Mouse (Mus musculus) frontal cortex, postnatal 10 days (tissue): ENCODE results near the gene Stac3.

ENCODE experiments used
- DNase-seq, 2 experiments: peaks; one replicate each; pipeline ENCODE4 v3.0.0; 2022; ENCODE audit warnings: low spot score in 2 of 2, mixed read lengths in 1 of 2

Stac3 gene

GRCm38 (mm10) chr10:127509051-127509836 is 7.8 kb downstream of the Stac3 start:
- peak; percentile 79 to 86 for DNase-seq

DNA sequence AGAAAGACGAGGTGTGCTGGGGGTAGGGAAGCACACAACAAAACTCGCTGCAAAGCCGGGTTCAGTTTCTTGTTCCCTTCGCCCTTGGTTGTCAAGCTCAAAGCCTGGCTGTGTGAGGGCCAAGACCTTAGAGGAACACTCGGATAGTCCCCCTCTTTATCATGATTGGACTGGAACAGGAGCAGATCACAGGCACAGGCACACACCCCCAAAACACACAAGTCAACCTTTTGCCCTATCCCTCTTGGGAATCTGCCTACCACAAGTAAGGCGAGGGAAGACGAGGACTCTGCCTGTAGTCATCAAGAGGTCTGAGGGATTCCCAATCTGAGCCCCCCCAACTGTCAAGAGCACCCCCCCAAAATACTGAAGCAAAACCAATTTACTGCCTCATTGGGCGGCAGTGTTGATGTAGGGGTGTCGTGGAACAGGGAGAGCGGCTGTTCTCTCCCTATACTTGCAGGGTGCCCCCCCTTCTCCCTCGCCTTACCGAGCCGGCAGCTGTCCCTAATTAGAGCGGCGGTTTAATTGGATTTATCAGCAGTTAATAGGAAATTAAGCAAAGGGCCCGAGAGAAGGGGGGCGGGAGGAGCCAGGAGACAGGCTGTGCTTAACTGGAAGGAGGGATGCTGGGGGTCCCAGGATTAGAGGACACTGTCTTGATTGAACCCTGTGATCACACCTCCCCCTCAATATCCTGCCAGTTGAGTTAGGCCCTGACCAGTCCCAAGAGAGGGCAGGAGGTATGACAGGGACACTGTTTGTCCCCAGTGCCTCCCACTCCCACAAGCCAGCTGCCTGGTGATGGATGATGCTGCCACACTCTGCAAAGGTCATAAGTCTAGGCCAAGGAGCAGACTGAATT is 8.6 kb downstream of the Stac3 start:
- DNase-seq, result no peak

DNA sequence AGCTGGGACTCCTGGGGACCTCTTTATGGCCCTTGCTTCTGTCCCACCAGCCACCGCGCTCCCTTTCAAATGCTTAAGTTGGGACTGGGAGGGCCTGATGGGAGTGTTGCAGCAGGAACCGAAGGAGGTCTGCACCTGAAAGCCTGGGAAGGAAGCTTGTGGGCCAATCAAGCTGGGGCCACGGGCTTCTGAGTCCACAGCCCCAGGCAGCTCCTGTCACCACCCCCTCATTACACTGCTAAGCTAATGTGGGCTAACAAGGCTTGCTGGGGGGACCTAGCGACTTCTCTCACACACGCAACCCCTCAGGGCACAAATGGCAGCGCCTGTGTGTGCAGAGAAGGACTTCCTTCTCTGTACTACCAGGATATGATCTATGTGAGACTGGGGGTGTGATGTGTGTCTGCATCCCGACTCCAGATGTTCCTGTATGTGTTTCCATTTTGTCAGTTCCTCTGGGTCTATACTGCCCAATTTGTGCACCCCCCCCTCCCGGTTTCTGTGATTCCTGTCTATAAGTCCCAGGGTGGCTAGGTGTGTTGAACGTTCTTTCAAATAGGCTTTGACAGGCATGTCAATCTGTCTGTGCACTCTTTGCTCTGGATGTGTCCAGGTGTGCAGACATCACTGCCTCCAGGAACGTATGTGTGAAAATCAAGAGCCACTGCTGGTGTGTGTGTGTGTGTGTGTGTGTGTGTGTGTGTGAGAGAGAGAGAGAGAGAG is 9.6 kb downstream of the Stac3 start:
- DNase-seq, result no peak

DNA sequence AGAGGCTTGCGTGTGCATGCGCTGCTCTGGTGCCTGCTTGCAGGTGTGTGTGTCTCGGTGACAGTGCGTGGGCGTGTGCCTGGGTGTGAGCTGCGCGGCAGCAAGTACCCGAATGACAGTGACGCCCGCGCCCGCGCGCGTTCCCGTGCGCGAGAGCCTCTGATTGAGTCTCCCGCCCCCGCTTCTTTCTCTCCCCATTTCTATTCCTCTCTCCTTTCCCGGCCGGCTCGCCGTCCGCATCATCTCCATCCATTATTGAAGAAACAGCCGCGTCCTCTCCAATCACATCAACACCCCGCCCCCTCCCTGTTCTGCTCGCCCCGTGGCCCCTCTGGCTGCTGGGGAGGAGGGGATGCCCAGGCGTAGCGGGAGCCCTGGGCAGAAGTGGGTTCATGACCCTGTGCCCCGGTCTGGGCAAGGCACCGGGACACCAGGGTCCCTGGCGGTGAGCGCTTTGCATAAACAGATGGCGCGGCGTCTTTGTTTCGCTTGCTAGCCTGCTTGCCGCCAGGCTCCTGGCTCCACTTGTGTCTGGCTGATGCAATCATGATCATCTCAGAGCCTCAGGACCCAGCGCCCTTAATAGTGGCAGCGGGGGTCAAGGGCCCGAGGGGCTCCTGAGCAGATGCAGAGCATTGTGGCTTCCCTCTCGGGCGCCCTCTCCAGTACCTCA is 10.3 kb downstream of the Stac3 start:
- DNase-seq, result peak; percentile 82 to 89

GRCm38 (mm10) chr10:127512307-127512666 is 10.8 kb downstream of the Stac3 start:
- no peak for DNase-seq

- DNase-seq, result peak; percentile 82 to 94
Observed at GRCm38 (mm10) chr10:127512813-127513212, 11.3 kb downstream of the Stac3 start.

- no peak for DNase-seq
Observed at GRCm38 (mm10) chr10:127513501-127514091, 12.1 kb downstream of the Stac3 start.

- no peak for DNase-seq
Observed at GRCm38 (mm10) chr10:127514111-127514698, 12.7 kb downstream of the Stac3 start.

DNA sequence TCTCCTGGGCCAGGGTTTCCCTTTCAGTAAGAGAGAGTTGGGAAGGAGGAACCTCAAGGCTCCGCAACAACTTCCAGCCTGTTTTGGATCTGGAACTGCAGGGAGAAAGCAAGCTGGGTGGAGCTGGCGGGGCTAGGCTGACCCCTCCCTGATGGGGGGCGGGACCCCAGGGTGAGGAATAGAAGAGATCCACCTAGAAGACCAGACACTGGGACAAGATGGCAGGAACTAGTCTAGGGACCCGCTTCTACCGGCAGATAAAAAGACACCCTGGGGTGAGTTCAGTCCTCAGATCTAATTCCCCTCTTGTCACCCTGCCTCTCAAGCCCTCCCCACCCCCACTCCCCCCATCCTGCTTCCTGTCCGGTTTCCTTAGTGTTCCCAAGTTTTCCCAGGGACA is 13.3 kb downstream of the Stac3 start, which contains the start of gene Ndufa4l2:
Gene Ndufa4l2, plus strand, starts transcription at position 204 of the 400 bp plus-strand sequence.
- DNase-seq, result no peak

DNA sequence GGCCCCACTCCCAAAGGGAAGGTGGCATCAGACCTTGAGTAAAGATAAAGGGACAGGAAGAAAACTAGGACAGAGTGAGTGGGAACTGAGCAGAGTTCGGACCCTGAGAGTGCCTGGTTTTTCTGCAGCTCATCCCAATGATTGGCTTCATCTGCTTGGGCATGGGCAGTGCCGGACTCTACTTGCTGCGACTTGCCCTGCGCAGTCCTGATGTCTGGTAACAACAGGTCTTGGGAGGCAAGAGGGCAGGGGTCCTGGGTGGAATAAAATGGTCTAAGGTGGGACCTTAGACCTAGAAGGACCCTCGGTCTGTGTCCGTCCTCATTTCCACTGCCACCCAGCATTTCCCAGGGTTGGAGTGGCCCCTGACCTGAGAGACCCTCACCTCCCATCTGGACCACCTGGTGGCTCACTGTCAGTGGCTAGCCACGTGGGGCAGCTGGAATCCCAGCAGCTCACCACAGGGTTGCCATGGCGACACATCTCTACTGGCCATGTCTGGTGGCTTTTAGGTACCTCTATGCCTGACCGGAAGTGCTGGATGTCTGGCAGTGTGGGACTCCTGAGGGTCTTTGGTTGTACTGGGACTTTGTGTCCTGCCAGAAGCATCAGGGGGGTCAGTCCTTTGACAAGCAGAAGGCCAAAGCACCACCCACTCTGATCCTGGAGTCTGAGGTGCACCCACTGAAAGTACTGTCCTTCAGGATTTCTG is 13.9 kb downstream of the Stac3 start:
- DNase-seq, result no peak

- no peak for DNase-seq
Observed at GRCm38 (mm10) chr10:127515983-127516459, 14.5 kb downstream of the Stac3 start.

- no peak for DNase-seq
Observed at GRCm38 (mm10) chr10:127516576-127517260, 15.2 kb downstream of the Stac3 start.

DNA sequence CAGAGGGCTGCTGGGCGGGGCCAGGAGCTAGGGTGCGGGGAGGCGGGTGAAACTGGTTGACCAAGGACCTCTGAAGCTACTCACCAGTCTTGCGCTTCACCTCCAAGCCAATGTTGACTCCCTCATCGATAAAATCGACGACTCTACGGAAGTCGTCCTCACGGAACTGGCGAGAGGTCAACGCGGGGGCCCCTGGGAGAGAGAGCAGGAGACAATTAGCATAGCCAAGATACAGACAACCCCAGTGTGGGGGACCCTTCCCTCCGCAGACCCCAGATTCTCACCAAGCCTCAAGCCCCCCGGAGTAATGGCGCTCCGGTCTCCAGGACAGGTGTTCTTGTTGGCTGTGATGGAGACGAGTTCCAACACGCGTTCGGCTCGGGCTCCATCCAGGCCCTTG is 16.5 kb downstream of the Stac3 start:
- no peak for DNase-seq

DNA sequence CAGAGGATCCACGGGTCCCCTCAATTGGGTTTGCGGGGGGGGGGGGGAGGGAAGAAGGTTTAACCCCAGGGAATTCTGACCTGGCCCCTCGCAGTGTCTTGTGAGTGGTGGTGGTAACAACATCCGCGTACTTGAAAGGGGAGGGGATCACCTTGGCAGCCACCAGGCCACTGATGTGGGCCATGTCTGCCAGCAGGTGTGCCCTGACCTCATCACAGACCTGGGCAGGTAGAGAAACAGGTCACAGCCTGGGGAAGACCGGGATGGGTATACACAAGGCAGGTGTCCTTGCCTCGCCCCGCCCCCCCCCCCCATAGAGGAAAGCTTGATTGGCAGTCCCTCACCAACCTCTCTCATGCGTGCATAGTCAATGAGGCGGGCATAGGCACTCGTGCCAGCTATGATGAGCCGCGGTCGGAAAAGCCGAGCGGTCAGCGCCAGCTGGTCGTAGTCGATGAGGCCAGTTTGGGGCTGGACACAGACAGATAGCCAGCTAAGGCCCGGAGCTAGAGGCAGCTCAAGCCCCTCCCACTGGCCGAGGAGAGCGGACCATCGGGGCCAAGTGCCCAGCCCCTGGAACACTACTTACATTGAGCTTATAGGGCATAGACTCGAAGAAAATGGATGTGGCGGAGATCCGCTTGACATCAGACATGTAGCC is 17.7 kb downstream of the Stac3 start:
- DNase-seq, result no peak

DNA sequence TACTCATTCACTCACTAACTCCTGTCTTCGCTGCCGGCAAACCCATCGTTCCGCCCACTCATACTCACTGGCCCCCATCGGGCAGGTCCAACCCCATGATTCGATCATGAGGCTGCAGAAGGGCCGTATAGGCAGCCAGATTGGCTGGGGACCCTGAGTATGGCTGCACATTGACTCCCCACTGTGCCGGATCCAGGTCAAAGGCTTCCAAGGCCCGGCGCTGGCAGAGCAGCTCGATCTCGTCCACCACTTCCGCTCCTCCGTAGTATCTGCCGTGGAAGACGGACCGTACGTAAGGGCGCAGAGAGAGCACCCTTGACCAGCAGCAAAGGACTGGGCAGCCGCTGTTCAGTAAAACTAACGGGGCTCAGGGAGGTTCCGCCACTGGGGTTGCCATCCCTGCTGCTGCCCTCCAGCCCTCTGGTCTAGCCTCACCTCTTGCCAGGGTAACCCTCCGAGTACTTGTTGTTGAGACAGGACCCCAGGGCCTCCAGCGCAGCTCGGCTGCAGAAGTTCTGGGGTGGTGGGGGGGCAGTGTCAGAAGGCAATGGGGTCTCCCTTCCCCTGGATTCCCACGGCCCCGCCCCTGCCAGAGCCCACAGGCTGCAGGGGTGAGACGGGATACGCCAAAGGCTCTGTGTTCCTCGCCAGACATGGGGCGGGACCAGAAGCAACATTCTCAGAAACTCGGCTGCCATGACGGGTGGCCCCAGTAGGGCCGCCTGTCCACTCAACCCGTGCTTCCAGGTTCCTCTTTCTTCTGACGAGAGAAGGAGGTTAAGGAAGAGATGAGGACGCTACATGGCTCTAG is 18.6 kb downstream of the Stac3 start:
- DNase-seq, result no peak

- no peak for DNase-seq
Observed at GRCm38 (mm10) chr10:127520714-127521357, 19.4 kb downstream of the Stac3 start.

GRCm38 (mm10) chr10:127521611-127522080 is 20.2 kb downstream of the Stac3 start:
- DNase-seq, result no peak
